Mouse (Mus musculus) embryonic facial prominence, embryonic 11.5 days (tissue): ENCODE data around the gene 4833420G17Rik. TPM values are rescaled to one million over a fixed set of nuclear protein-coding genes. Genes with fewer than 3 reads are reported as not detected.
"Not testable (repeated sequence)": the region's sequence is repeated elsewhere in the genome, so short reads cannot be mapped to it uniquely, and the experiment has no call there.

ENCODE experiments used
- ATAC-seq: fragments of 200-750 bp; cut with Nextera tagmentation; replicated peaks from 2 replicates; pipeline ENCODE4 v1.8.0; 2017; ENCODE audit warnings: low read depth; ENCODE audit not compliant: insufficient number of reproducible peaks, low FRiP score, low TSS enrichment
- DNase-seq: peaks from one replicate; pipeline ENCODE4 v3.0.0-alpha.2; 2015; ENCODE audit warnings: low spot score
- H3K27ac ChIP-seq: fragments of 300-500 bp; sonication (generic); replicated peaks from 2 replicates; pipeline ENCODE4 v1.5.1; 2014; ENCODE audit warnings: mild to moderate bottlenecking, low read depth, low read length, control low read depth
- H3K27me3 ChIP-seq: fragments of 300-500 bp; sonication (generic); 2 replicates; pipeline ENCODE4 v1.6.1; 2014; ENCODE audit warnings: mild to moderate bottlenecking, low read length, moderate library complexity, mixed read lengths; ENCODE audit not compliant: control insufficient read depth, insufficient read depth
- H3K36me3 ChIP-seq: fragments of 300-500 bp; sonication (generic); replicated peaks from 2 replicates; pipeline ENCODE4 v1.6.1; 2014; ENCODE audit warnings: low read depth, mild to moderate bottlenecking, low read length, moderate library complexity, mixed read lengths; ENCODE audit not compliant: control insufficient read depth, insufficient read depth
- H3K4me1 ChIP-seq: fragments of 300-500 bp; sonication (generic); 2 replicates; pipeline ENCODE4 v1.6.1; 2014; ENCODE audit warnings: low read length, mixed read lengths; ENCODE audit not compliant: control insufficient read depth, insufficient read depth
- H3K4me2 ChIP-seq: fragments of 300-500 bp; sonication (generic); 2 replicates; pipeline ENCODE4 v1.6.1; 2014; ENCODE audit warnings: low read depth, mild to moderate bottlenecking, control low read depth, low read length, moderate library complexity
- H3K4me3 ChIP-seq: fragments of 300-500 bp; sonication (generic); 2 replicates; pipeline ENCODE4 v1.5.1; 2014; ENCODE audit warnings: low read depth, low read length, control low read depth
- H3K9ac ChIP-seq: fragments of 300-500 bp; sonication (generic); replicated peaks from 2 replicates; pipeline ENCODE4 v1.6.1; 2014; ENCODE audit warnings: mild to moderate bottlenecking, control low read depth, low read length
- H3K9me3 ChIP-seq: fragments of 300-500 bp; sonication (generic); replicated peaks from 2 replicates; pipeline ENCODE4 v1.6.1; 2016; ENCODE audit warnings: mild to moderate bottlenecking, low read length, inconsistent platforms, mixed read lengths; ENCODE audit not compliant: control insufficient read depth
- WGBS: fragments of 180-500 bp; shearing (Covaris S2); extraction: QIAGEN DNeasy Blood & Tissue Kit; methylation state at CpG from one replicate; pipeline ENCODE4 v1.1.7; 2014; 5-methylcytosine and 5-hydroxymethylcytosine counted together
- polyA plus RNA-seq: library from polyadenylated mRNA; unstranded; fragments of >200 nt; fragmentation: Nextera tagmentation; extraction: Ambion mirVana; gene quantifications from 2 replicates; pipeline ENCODE4 v1.2.1, GENCODE M21; 2014

The 4833420G17Rik gene
- polyA plus RNA-seq, 1 experiment from 2014 or later, result 83.8 TPM

GRCm38 (mm10) chr13:119494938-119495337, 32.4 kb downstream of the 4833420G17Rik start:
- not testable (repeated sequence) for ATAC-seq

More at GRCm38 (mm10) chr13:119494938-119495337, 32.4 kb downstream of the 4833420G17Rik start:
- H3K9me3 ChIP-seq, H3K9ac ChIP-seq, H3K4me2 ChIP-seq, H3K27ac ChIP-seq, H3K4me1 ChIP-seq, H3K27me3 ChIP-seq, DNase-seq, H3K4me3 ChIP-seq, H3K36me3 ChIP-seq: not testable (repeated sequence)
- WGBS, result 91% methylated on average over 10 of the region's 22 CpGs

Other genes starting within 250 kb of the 4833420G17Rik start
- 112 and 126 TPM in 2 replicates for gene Paip1, start 34.2 kb upstream of the 4833420G17Rik start, polyA plus RNA-seq
- gene Tmem267, start 25.3 kb downstream of the 4833420G17Rik start, polyA plus RNA-seq, result 1.6 TPM in 2 replicates
- 1.4 and 1.5 TPM in 2 replicates for gene 3110070M22Rik, start 25.6 kb downstream of the 4833420G17Rik start, polyA plus RNA-seq
- gene Ccl28, start 161.1 kb downstream of the 4833420G17Rik start, polyA plus RNA-seq, result not detected in 2 replicates
- 274 and 293 TPM in 2 replicates for gene Hmgcs1, start 227.6 kb downstream of the 4833420G17Rik start, polyA plus RNA-seq